Mouse (Mus musculus): ENCODE data around the gene Plch1.

Gene Plch1

GRCm38 (mm10) chr3:63693694-63694093, 205.6 kb downstream of the Plch1 start:
- no peak for DNase-seq (ENCODE audit: low read depth)

- no peak for DNase-seq (ENCODE audit: low read depth)
These were observed 206.5 kb downstream of the Plch1 start for GRCm38 (mm10) chr3:63692727-63693126.

GRCm38 (mm10) chr3:63668779-63669178, 230.5 kb downstream of the Plch1 start:
- DNase-seq (ENCODE audit: low read depth): no peak

- no peak for DNase-seq (ENCODE audit: low read depth)
These were observed 234.0 kb downstream of the Plch1 start for GRCm38 (mm10) chr3:63665307-63665706.

- no peak for DNase-seq (ENCODE audit: low read depth)
These were observed 234.6 kb downstream of the Plch1 start for GRCm38 (mm10) chr3:63664575-63665243.

Data from c-Kit-positive CD71-negative TER-119-negative erythroid progenitor cells, embryonic 14.5 days (primary cell).